Mouse (Mus musculus) lung, postnatal 0 days (tissue): ENCODE measurements around the gene Zbtb43. TPM values are rescaled to one million over a fixed set of nuclear protein-coding genes. Genes with fewer than 3 reads are reported as not detected.

Experiments used
- ATAC-seq: fragments of 200-750 bp; cut with Nextera tagmentation; 2 replicates; pipeline ENCODE4 v1.8.0; 2017; ENCODE audit warnings: moderate library complexity
- DNase-seq: peaks from one replicate; pipeline ENCODE4 v3.0.0-alpha.2; 2016; ENCODE audit warnings: low spot score
- H3K27ac ChIP-seq: fragments of 300-500 bp; sonication (generic); 2 replicates; pipeline ENCODE4 v1.5.1; 2014; ENCODE audit warnings: antibody characterized with exemption, mild to moderate bottlenecking, low read length, mixed read lengths
- H3K27me3 ChIP-seq: fragments of 300-500 bp; sonication (generic); replicated peaks from 2 replicates; pipeline ENCODE4 v1.6.1; 2014; ENCODE audit warnings: low read length, mixed read lengths; ENCODE audit not compliant: insufficient read depth
- H3K36me3 ChIP-seq: fragments of 300-500 bp; sonication (generic); 2 replicates; pipeline ENCODE4 v1.6.1; 2014; ENCODE audit warnings: low read length, mixed read lengths; ENCODE audit not compliant: insufficient read depth
- H3K4me1 ChIP-seq: fragments of 300-500 bp; sonication (generic); 2 replicates; pipeline ENCODE4 v1.6.1; 2014; ENCODE audit warnings: antibody characterized with exemption, low read depth, low read length, mixed read lengths; ENCODE audit not compliant: insufficient read depth
- H3K4me2 ChIP-seq: fragments of 300-500 bp; sonication (generic); replicated peaks from 2 replicates; pipeline ENCODE4 v1.6.1; 2014; ENCODE audit warnings: low read depth, mild to moderate bottlenecking, low read length, moderate library complexity, mixed read lengths
- H3K4me3 ChIP-seq: fragments of 300-500 bp; sonication (generic); 2 replicates; pipeline ENCODE4 v1.5.1; 2014; ENCODE audit warnings: low read depth, low read length
- H3K9ac ChIP-seq: fragments of 300-500 bp; sonication (generic); replicated peaks from 2 replicates; pipeline ENCODE4 v1.6.1; 2014; ENCODE audit warnings: low read depth, mild to moderate bottlenecking
- H3K9me3 ChIP-seq: fragments of 300-500 bp; sonication (generic); 2 replicates; pipeline ENCODE4 v1.6.1; 2016; ENCODE audit warnings: low read length, mixed read lengths
- CTCF ChIP-seq: IDR thresholded peaks from 2 replicates; pipeline ENCODE4 v1.5.1; 2016; ENCODE audit warnings: antibody characterized with exemption, mild to moderate bottlenecking
- EP300 ChIP-seq: IDR thresholded peaks from 2 replicates; pipeline ENCODE4 v1.6.1; 2016; ENCODE audit warnings: antibody characterized with exemption, mild to moderate bottlenecking, control low read depth
- WGBS: fragments of 180-500 bp; shearing (Covaris S2); extraction: QIAGEN DNeasy Blood & Tissue Kit; methylation state at CpG from one replicate; pipeline ENCODE4 v1.1.7; 2014; 5-methylcytosine and 5-hydroxymethylcytosine counted together
- polyA plus RNA-seq: library from polyadenylated mRNA; unstranded; fragments of >200 nt; fragmentation: Nextera tagmentation; extraction: Ambion mirVana; gene quantifications from 2 replicates; pipeline ENCODE4 v1.2.1, GENCODE M21; 2015

Zbtb43 gene
- polyA plus RNA-seq, 1 experiment from 2014 or later: 11.4 TPM

DNA sequence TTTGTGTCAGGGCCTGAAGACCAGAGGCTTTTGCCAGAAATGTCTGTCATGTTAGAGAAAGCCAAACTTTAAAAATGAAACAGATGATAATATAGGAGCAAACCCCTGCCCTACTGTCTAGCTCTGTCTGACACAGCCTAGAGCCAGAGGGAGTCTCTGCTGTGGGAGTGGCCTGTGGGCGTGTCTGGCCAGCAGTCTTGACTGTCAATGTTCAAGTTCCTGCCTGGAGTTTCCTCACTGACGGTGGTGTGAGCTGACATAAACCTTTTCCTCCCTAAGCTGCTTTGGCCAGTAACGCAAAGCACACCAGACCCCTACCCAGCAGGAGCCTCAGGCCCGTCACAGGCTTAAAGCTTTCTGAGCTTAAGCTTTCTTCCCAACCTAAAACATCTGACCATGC is 16.2 kb downstream of the Zbtb43 start:
- peak; percentile 91 for ATAC-seq
- no peak overlapping the region for H3K4me2 ChIP-seq
- H3K9me3 ChIP-seq: no peaks in the 10 kb centered on the region
- H3K4me3 ChIP-seq: no peak overlapping the region
- DNase-seq: peak; percentile 89
- H3K27me3 ChIP-seq: no peaks in the 10 kb centered on the region
- peak overlapping the region; percentile 73 for H3K27ac ChIP-seq
- WGBS: 35% methylated on average over 4 of the region's 4 CpGs
- H3K9ac ChIP-seq: no peak overlapping the region
- no peak for TF ChIP-seq EP300
- no peak for TF ChIP-seq CTCF
- H3K36me3 ChIP-seq: peaks cover 11% of the 10 kb centered on the region; the same call in 1 of the 2 replicates
- peaks cover 8% of the 10 kb centered on the region; the same call in 1 of the 2 replicates for H3K4me1 ChIP-seq

DNA sequence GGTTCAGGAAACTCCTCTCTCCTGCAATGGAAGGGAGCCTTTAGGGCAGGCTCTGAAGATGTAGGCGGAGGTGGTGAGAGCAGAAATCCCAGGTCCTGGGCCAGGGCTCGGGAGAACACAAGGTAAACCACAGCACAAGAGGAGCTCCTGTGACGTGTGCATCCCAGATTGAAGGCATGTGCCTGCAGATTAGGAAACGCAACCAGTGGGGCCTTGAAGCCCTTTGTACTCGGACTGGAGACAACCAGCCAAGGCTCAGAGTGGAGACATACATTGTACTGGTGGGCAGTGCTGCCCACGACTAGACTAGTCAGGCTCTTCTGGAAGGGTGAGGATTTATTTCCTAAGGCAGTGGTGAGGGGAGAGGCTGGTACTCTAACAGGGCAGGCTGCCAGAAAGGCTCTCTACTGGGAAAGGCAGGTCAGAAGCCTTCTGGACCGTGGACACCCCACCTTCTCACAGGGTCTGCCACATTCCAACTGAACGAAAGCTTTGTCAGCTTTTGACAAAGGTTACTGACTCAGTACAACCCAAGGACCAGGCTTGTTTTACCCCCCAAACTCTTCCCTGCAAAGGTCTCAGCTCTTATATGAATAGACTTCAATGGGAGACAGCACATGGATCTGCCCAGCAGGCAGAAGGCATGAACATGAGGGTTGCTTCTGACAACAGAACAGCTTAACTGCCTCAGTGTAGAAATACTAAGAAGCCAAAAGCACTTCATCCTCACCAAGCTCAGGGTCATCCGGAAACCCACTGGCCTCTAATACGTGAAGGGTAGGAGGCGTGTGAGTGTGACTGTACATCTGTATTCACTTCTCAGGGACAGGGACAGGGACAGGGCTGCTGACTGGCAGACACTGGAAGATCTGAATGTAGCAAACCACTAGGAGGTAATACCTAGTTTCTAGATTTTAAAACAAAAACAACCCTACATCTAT is 17.1 kb downstream of the Zbtb43 start:
- ATAC-seq (peak; percentile 83), DNase-seq (peak; percentile 73)
- no peaks in the 10 kb centered on the region for H3K9me3 ChIP-seq
- H3K36me3 ChIP-seq: peaks cover 11% of the 10 kb centered on the region; the same call in 1 of the 2 replicates
- no peaks in the 10 kb centered on the region for H3K27me3 ChIP-seq
- peak overlapping the region; percentile 33; the same call in 1 of the 2 replicates for H3K27ac ChIP-seq
- TF ChIP-seq CTCF: no peak
- TF ChIP-seq EP300: no peak
- peaks cover 8% of the 10 kb centered on the region; the same call in 1 of the 2 replicates for H3K4me1 ChIP-seq
- no peak overlapping the region for H3K4me2 ChIP-seq
- WGBS: 51% methylated on average over 11 of the region's 11 CpGs
- no peak overlapping the region for H3K9ac ChIP-seq
- H3K4me3 ChIP-seq: no peak overlapping the region

DNA sequence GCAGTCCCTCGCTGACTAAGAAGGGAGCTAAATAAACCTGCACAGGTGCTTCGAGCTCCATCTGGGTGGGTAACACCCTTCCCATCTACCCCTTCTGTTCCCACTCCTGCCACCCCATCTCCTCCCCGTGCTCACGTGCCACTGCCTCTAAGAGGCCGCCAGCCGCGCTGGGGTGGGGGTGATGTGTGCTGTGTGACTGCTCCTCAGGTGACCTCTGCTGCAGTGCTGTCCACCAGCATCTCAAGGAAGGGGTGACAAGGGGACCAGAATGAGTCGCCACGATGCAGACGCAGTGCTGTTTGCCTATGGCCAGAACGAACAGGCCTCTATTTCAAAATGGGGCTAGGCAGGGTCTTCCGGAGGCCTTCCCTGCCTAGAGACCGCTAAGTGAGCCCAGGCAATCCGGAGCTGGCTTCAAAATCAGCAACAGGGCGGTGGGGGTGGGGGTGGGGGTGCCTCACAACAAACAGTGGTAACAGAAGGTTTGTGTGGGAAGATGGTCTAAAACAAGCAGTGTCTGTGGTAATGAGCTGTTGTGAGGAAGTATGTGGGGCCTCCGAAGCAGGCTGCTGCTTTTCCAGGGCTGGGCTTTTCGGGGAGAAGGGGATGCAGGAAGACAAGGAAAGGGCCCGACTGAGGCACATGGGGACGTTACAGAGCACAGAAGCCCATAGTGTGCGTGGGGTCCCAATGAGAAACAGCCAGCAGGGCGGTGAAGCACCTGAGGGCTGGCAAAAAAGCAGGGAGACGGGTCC is 19.1 kb downstream of the Zbtb43 start:
- Histone ChIP-seq H3K27ac (no peak overlapping the region), H3K27me3 (no peaks in the 10 kb centered on the region), H3K9me3 (no peaks in the 10 kb centered on the region), H3K4me3 (no peak overlapping the region), H3K9ac (no peak overlapping the region), H3K36me3 (peaks cover 6% of the 10 kb centered on the region; the same call in 1 of the 2 replicates), H3K4me1 (peaks cover 10% of the 10 kb centered on the region; the same call in 1 of the 2 replicates), H3K4me2 (no peak overlapping the region)
- WGBS: 91% methylated on average over 22 of the region's 22 CpGs
- ATAC-seq: no peak
- TF ChIP-seq EP300: no peak
- no peak for TF ChIP-seq CTCF
- DNase-seq: no peak

DNA sequence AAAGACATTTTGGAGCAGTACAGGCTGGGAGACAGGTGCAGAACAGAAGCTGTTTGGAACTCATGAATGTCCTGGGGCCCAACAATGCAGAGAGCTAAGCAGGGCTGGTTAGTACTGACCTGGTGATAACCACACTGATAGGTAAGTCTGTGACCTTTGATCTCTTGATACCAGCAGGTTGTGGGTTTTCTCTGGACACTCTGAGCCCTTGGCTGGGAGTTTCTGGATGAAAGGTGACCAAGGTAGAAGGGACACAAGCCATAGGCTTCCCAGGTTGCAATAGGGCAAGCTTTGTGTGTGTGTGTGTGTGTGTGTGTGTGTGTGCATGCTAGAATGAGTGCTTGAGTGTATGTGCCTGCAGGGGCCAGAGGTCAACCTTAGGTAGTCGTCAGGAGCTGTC is 21.6 kb downstream of the Zbtb43 start:
- Histone ChIP-seq H3K27ac (no peak overlapping the region), H3K4me3 (no peak overlapping the region), H3K36me3 (peaks cover 6% of the 10 kb centered on the region; the same call in 1 of the 2 replicates), H3K9me3 (no peaks in the 10 kb centered on the region), H3K27me3 (no peaks in the 10 kb centered on the region), H3K9ac (no peak overlapping the region), H3K4me2 (no peak overlapping the region), H3K4me1 (peaks cover 5% of the 10 kb centered on the region; the same call in 1 of the 2 replicates)
- TF ChIP-seq CTCF: no peak
- TF ChIP-seq EP300: no peak
- WGBS: 47% methylated on average over 1 of the region's 1 CpGs
- no peak for DNase-seq
- ATAC-seq: no peak

DNA sequence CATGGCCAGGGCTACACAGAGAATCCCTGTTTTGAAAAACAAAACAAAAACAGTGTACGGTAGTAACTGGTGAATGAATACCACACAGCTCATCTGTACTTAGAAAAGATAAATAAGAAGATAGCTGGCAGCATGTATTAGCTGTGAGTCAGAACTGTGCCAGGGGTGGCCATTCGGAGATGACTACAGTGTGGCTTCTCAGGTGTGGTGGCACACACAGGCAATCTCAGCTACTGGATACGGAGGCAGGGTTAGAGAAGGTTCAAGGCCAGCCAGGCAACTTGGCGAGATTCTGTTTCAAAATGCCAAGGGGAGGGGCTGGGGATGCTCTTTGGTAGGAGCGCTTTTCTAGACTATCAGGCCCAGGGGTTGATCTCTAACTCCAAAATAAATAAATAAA is 22.6 kb downstream of the Zbtb43 start:
- no peaks in the 10 kb centered on the region for H3K9me3 ChIP-seq
- H3K9ac ChIP-seq: no peak overlapping the region
- H3K27me3 ChIP-seq: no peaks in the 10 kb centered on the region
- 86% methylated on average over 5 of the region's 5 CpGs for WGBS
- ATAC-seq (no peak), DNase-seq (no peak)
- no peak overlapping the region for H3K4me2 ChIP-seq
- peaks cover 2% of the 10 kb centered on the region; the same call in 1 of the 2 replicates for H3K4me1 ChIP-seq
- no peak overlapping the region for H3K27ac ChIP-seq
- H3K4me3 ChIP-seq: no peak overlapping the region
- TF ChIP-seq CTCF (no peak), EP300 (no peak)
- H3K36me3 ChIP-seq: peaks cover 6% of the 10 kb centered on the region; the same call in 1 of the 2 replicates

DNA sequence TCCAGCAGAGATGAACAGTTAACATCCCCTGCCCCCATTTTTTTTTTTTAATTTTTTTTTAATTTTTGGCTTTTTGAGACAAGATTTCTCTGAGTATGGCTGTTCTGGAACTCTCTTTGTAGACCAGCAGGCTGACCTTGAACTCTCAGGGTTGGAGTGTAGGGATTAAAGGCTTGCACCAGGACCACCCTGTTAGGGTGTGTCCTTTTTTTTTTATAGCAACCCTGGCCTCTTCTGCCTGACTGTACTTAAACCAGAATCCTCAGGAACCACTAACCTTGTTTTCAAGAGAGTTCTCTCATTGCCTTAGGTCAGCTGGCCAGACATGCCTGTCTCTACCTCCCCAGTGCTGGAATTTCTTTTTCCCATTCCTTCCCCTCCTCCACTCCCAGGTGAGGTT is 23.5 kb downstream of the Zbtb43 start:
- peaks cover 2% of the 10 kb centered on the region; the same call in 1 of the 2 replicates for H3K4me1 ChIP-seq
- DNase-seq (no peak), ATAC-seq (no peak)
- H3K27ac ChIP-seq: peak overlapping the region; percentile 59; the same call in 1 of the 2 replicates
- no peak overlapping the region for H3K4me3 ChIP-seq
- no peak for TF ChIP-seq CTCF
- TF ChIP-seq EP300: no peak
- H3K27me3 ChIP-seq: no peaks in the 10 kb centered on the region
- peaks cover 4% of the 10 kb centered on the region; the same call in 1 of the 2 replicates for H3K36me3 ChIP-seq
- no peak overlapping the region for H3K9ac ChIP-seq
- H3K4me2 ChIP-seq: no peak overlapping the region
- H3K9me3 ChIP-seq: no peaks in the 10 kb centered on the region
